Mouse (Mus musculus): ENCODE results near the gene AC153137.1. TPM values are rescaled to one million over a fixed set of nuclear protein-coding genes. Genes with fewer than 3 reads are reported as not detected.

AC153137.1 gene
- not detected for polyA plus RNA-seq (2017; shearing (Covaris generic))

DNA sequence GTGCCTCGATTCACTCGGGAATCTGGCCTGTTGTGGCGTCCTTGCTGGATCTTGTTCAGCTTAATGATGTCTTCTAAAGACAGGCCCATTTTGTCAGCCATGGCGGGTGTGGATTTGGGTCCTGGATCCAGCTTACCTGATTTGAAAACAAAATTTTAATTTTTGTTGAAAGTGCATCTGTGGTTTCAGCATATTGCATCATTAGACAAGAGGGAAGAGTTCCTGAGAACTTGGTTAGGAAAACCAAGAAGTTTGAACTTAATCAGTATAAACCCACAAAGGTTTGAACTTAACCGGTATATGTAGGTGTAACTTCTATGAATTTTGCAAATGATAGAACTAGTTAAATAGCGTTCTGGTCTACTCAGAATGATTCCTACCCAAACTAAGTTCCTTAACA, at the start of gene AC153137.1:
Gene AC153137.1 (minus strand): TSS at position 101 of the 400 bp plus-strand sequence.

Other genes starting within 250 kb of the AC153137.1 start
- gene Phf3, start 104.0 kb downstream of the AC153137.1 start, polyA plus RNA-seq (2017; shearing (Covaris generic)), result 148 TPM
- gene Lgsn, start 198.4 kb upstream of the AC153137.1 start, polyA plus RNA-seq (2017; shearing (Covaris generic)), result not detected
- not detected for gene 4931428L18Rik, start 244.7 kb upstream of the AC153137.1 start, polyA plus RNA-seq (2017; shearing (Covaris generic))
- not detected for gene Pih1d3, start 244.9 kb upstream of the AC153137.1 start, polyA plus RNA-seq (2017; shearing (Covaris generic))